Mouse (Mus musculus) liver, embryonic 14.5 days (tissue): Measurements from ENCODE around the gene Dpp7.

Experiments used
- CTCF ChIP-seq: IDR thresholded peaks from 2 replicates; pipeline ENCODE4 v1.5.1; 2016; ENCODE audit warnings: antibody characterized with exemption, low read depth, control low read depth
- EP300 ChIP-seq: IDR thresholded peaks from 2 replicates; pipeline ENCODE4 v1.6.1; 2016; ENCODE audit warnings: antibody characterized with exemption, low read depth

DNA sequence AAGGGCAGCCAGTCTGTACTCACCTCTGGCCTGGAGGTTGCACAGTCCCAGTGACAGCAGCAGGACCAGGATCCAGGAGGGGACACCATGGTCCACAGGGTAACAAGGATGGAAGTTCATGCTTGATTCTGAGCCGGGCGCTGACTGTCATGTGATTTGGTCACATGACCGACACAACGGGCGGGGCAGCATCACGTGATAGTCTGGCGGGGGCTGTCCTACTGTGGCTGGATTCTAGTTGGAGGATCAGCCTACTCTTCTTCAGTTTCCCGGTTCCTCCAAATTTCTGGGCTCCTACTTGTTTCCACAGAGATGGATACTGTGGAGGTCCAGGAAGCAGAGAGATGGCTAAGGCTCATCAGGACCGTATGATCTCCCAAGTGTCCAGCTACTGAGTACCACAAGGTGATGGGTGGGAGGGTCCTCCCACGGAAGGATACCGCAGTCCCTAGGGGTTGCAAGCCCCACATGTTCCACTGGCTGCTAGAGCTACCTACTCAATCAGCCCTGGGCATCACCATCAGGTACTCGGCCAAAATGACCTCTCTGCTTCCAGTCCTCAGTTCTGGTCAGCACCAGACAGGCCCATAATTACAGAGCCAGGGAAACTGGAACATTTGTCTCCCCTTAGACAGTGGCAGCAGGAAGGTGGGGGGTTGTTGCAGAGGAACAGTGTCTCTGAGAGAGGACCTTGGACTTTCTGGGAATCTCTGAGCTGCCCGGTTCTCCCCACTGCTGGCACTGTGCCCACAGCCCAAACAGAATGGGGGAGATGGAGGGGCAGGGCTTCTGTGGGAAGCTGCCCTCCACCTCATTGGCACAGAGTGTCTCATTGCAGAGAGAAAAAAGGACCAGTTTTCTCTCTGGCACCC, at the start of gene Dpp7:
- TF ChIP-seq CTCF = no peak
- TF ChIP-seq EP300 = no peak
